Mouse (Mus musculus): Measurements from ENCODE around the gene 4930455H04Rik. TPM values are rescaled to one million over a fixed set of nuclear protein-coding genes. Genes with fewer than 3 reads are reported as not detected.
A peak's percentile ranks its signal among the peaks of the same experiment; 100 is the strongest.

4930455H04Rik gene
- polyA plus RNA-seq (2012; rRNA removed): not detected in 2 replicates

DNA sequence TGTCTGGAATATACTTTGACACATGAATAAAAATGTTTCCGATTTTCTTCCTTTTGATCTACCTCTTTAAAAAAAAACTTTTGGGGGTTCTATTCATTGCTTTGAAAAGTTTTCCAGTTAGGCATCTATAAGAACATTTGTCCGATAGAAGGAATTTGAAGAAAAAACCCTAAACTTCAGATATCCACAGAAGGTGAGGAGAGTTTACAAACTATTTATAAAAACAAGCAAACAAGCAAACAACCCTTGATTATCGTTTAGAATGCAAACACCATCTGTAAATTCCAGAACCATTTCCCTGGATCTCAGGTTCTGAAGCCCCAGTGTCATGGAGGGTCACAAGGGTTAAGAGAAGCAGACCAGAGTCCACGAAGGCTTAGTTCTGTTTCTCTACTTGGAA lies at the start of gene 4930455H04Rik:
TSS of gene 4930455H04Rik (plus strand) at position 301 of the 400 bp plus-strand sequence.
- Histone ChIP-seq H3K4me1 (ENCODE audit: control insufficient read depth, insufficient read depth, low read length) (peaks cover 2% of the 10 kb centered on the region; the same call in 1 of the 2 replicates), H3K4me3 (replicated peaks; ENCODE audit: extremely low read depth, low read depth, low read length) (peak within 1 kb of the TSS; percentile 60)
- TF ChIP-seq POLR2A (IDR thresholded peaks at IDR 0.05; ENCODE audit: borderline replicate concordance, extremely low read depth, low read depth, low read length) (no peak), CTCF (IDR thresholded peaks at IDR 0.05; ENCODE audit: insufficient read depth, low read length) (no peak)
- DNase-seq: no peak
- WGBS: 32% methylated on average over 4 of the region's 4 CpGs

DNA sequence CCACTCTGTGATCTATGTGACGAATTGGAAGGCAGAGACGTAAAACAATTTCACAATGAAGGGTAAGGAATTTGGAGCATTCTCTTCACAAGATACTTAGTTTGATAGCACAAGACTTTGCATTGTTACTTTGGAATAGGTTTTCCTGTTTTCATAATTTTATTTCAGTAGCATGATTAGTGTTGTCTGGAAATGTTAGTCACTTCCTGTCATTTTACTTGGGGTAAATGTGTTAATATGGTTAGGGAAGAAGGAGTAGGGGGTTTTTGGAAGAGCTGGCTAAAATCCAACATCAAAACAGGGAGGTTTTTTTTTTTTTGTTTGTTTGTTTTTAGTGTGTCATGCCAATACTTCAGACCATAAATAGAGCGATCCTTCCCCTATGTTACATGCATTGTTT lies 46.5 kb upstream of the 4930455H04Rik start:
- Histone ChIP-seq H3K4me1 (ENCODE audit: control insufficient read depth, insufficient read depth, low read length) (no peaks in the 10 kb centered on the region; the same call in 1 of the 2 replicates), H3K4me3 (replicated peaks; ENCODE audit: extremely low read depth, low read depth, low read length) (no peak overlapping the region)
- 47% methylated on average over 3 of the region's 3 CpGs for WGBS
- DNase-seq: no peak
- TF ChIP-seq POLR2A (IDR thresholded peaks at IDR 0.05; ENCODE audit: borderline replicate concordance, extremely low read depth, low read depth, low read length) (no peak), CTCF (IDR thresholded peaks at IDR 0.05; ENCODE audit: insufficient read depth, low read length) (no peak)

DNA sequence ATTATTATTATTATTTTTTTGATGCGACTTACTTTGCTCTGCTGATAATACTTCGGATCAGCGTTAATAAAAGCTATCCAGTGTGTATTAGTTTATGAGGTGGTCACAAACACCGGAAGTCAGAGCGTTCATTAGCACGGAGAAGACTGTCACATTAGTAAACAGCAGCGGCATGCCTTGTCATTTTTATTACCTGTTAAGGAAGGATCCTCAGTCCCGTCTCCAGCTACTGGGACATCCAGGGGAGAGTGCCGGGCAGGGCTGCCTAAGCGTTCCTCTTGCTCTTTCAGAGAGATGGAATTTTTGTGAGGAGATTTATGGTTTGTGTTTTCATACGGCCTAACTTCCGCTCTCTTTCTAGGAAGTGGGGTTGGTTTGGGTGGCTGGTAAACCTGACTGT lies 45.0 kb upstream of the 4930455H04Rik start:
- H3K4me1 ChIP-seq (ENCODE audit: control insufficient read depth, insufficient read depth, low read length): no peaks in the 10 kb centered on the region; the same call in 1 of the 2 replicates
- no peak overlapping the region for H3K4me3 ChIP-seq (replicated peaks; ENCODE audit: extremely low read depth, low read depth, low read length)
- TF ChIP-seq POLR2A (IDR thresholded peaks at IDR 0.05; ENCODE audit: borderline replicate concordance, extremely low read depth, low read depth, low read length) (no peak), CTCF (IDR thresholded peaks at IDR 0.05; ENCODE audit: insufficient read depth, low read length) (no peak)
- no peak for DNase-seq
- WGBS: 54% methylated on average over 12 of the region's 12 CpGs

GRCm38 (mm10) chr3:116928994-116929393 lies 39.1 kb upstream of the 4930455H04Rik start:
- Histone ChIP-seq H3K4me1 (ENCODE audit: control insufficient read depth, insufficient read depth, low read length) (no peaks in the 10 kb centered on the region), H3K4me3 (replicated peaks; ENCODE audit: extremely low read depth, low read depth, low read length) (no peak overlapping the region)
- DNase-seq: no peak
- TF ChIP-seq CTCF (IDR thresholded peaks at IDR 0.05; ENCODE audit: insufficient read depth, low read length) (no peak), POLR2A (IDR thresholded peaks at IDR 0.05; ENCODE audit: borderline replicate concordance, extremely low read depth, low read depth, low read length) (no peak)
- 71% methylated on average over 4 of the region's 4 CpGs for WGBS

GRCm38 (mm10) chr3:116933158-116933557 lies 34.9 kb upstream of the 4930455H04Rik start:
- TF ChIP-seq POLR2A (IDR thresholded peaks at IDR 0.05; ENCODE audit: borderline replicate concordance, extremely low read depth, low read depth, low read length) (no peak), CTCF (IDR thresholded peaks at IDR 0.05; ENCODE audit: insufficient read depth, low read length) (no peak)
- DNase-seq: no peak
- H3K4me1 ChIP-seq (ENCODE audit: control insufficient read depth, insufficient read depth, low read length): no peaks in the 10 kb centered on the region
- WGBS: 51% methylated on average over 1 of the region's 1 CpGs
- H3K4me3 ChIP-seq (replicated peaks; ENCODE audit: extremely low read depth, low read depth, low read length): no peak overlapping the region

GRCm38 (mm10) chr3:116936934-116937691 lies 31.0 kb upstream of the 4930455H04Rik start:
- Histone ChIP-seq H3K4me3 (replicated peaks; ENCODE audit: extremely low read depth, low read depth, low read length) (no peak overlapping the region), H3K4me1 (ENCODE audit: control insufficient read depth, insufficient read depth, low read length) (peaks cover 6% of the 10 kb centered on the region; the same call in 1 of the 2 replicates)
- TF ChIP-seq CTCF (IDR thresholded peaks at IDR 0.05; ENCODE audit: insufficient read depth, low read length) (no peak), POLR2A (IDR thresholded peaks at IDR 0.05; ENCODE audit: borderline replicate concordance, extremely low read depth, low read depth, low read length) (no peak)
- 73% methylated on average over 4 of the region's 4 CpGs for WGBS
- no peak for DNase-seq

DNA sequence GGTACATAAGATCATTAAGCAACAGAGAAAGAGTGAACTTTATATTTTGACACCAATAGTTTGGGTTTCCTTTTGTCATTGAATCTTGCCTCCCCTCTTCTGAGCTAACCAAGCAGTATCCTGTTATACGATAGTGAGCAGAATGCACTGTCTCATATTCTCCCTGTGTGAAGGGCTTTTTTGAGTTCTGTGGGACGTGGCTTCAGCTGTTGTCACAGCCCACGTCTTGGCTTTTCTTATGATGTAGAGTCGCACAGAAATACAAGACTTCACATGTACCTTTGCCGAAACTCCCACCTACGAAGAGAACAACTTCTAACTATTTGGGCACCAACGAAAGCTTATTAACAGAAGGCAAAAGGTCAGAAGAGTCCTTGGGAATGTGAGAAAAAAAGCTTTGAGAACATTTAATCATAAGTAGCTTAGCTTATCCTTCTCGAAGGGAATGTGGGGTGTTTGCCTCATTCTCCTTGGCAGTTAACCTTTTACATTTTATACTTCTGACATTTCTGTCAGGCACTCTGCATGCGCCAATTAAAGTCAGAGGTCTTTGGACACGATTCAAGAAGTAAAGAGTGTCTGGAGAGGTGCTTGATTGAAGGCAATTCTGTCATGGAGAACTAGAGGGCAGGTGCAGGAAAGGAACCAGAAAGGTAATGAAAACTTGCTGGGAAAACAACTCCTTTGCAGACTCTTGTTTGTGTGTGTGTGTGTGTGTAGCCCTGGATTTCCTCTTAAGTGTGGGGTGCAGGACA lies 27.1 kb upstream of the 4930455H04Rik start:
- 58% methylated on average over 10 of the region's 10 CpGs for WGBS

DNA sequence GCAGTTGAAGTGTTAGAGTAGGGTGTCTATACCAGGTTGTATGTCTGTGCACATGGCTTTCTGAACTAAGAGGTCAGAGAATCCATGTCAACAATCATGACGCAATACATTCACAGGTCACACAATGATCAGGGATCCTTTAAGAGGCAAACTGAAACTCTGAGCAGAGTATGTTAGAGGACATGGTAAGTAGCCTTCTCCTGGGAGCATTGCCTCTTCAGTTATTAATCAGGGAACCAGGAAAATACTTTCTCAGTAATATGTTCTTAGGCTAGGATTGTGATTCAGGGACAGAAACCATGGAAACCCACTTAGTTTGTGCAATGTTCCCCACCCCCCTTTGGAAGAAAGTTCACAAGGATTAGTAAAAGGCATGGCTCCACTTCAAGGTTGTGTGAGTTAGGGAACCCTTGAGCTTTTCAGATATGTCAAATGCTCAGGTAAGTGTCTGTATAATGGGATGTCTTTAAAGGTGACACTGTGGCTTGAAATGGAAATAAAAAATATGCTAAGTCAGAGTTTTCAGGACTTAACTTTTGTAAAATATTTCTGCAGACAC lies 26.4 kb upstream of the 4930455H04Rik start:
- 67% methylated on average over 1 of the region's 1 CpGs for WGBS
- H3K4me1 ChIP-seq (ENCODE audit: control insufficient read depth, insufficient read depth, low read length): peaks cover 6% of the 10 kb centered on the region
- DNase-seq: no peak
- no peak for TF ChIP-seq CTCF (IDR thresholded peaks at IDR 0.05; ENCODE audit: insufficient read depth, low read length)
- TF ChIP-seq POLR2A (IDR thresholded peaks at IDR 0.05; ENCODE audit: borderline replicate concordance, extremely low read depth, low read depth, low read length): no peak
- no peak overlapping the region for H3K4me3 ChIP-seq (replicated peaks; ENCODE audit: extremely low read depth, low read depth, low read length)

More for the DNA sequence above, 27.1 kb upstream of the 4930455H04Rik start:
- peaks cover 6% of the 10 kb centered on the region for H3K4me1 ChIP-seq (ENCODE audit: control insufficient read depth, insufficient read depth, low read length)
- DNase-seq: no peak
- H3K4me3 ChIP-seq (replicated peaks; ENCODE audit: extremely low read depth, low read depth, low read length): no peak overlapping the region
- TF ChIP-seq CTCF (IDR thresholded peaks at IDR 0.05; ENCODE audit: insufficient read depth, low read length) (no peak), POLR2A (IDR thresholded peaks at IDR 0.05; ENCODE audit: borderline replicate concordance, extremely low read depth, low read depth, low read length) (no peak)

DNA sequence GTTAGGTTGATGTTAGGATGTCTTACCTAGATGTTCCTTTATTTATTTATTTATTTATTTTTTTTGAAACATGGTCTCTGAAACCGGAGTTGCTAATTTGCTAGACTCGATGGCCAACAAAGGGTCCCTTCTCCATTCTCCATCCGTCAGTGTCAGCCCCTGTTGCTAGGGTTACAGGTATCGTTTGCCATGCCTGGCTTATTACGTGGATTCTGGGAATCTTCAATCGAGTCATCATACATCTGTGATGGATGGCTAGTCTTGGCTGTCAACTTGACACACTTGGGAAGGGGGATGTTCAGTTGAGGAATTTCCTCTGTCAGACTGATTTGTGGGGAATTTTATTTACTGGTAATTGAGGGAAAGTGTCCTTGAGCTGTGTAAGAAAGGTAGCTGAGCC lies 25.3 kb upstream of the 4930455H04Rik start:
- TF ChIP-seq POLR2A (IDR thresholded peaks at IDR 0.05; ENCODE audit: borderline replicate concordance, extremely low read depth, low read depth, low read length) (no peak), CTCF (IDR thresholded peaks at IDR 0.05; ENCODE audit: insufficient read depth, low read length) (no peak)
- 69% methylated on average over 6 of the region's 6 CpGs for WGBS
- no peak for DNase-seq
- Histone ChIP-seq H3K4me1 (ENCODE audit: control insufficient read depth, insufficient read depth, low read length) (peaks cover 6% of the 10 kb centered on the region), H3K4me3 (replicated peaks; ENCODE audit: extremely low read depth, low read depth, low read length) (no peak overlapping the region)
